Comparison of ENCODE assay signal across 8 mouse cellular contexts in genomic region chr4:117829260-117830123, GRCm38 (mm10). TPM values are rescaled to one million over a fixed set of nuclear protein-coding genes. Genes with fewer than 3 reads are reported as not detected.
DNase-seq lines count a peak whose midpoint lies in the region; ATAC-seq and TF ChIP-seq lines count a peak whose summit lies in the region.

No protein-coding gene starts in this region.

- TF ChIP-seq POLR2A in ES-Bruce4 (IDR thresholded peaks at IDR 0.05; ENCODE audit: insufficient read depth, low read length), result no peak

- no peak overlapping the region for H3K9ac ChIP-seq in ES-Bruce4 (ENCODE audit: low read depth, poor library complexity, severe bottlenecking)
- H3K9ac ChIP-seq in embryonic facial prominence, embryonic 15.5 days, result no peak overlapping the region
- H3K9ac ChIP-seq in heart, embryonic 13.5 days, result peak overlapping the region; percentile 64
- peak overlapping the region; percentile 32 for H3K9ac ChIP-seq in kidney, embryonic 16.5 days (replicated peaks; ENCODE audit: low read length)
- H3K9ac ChIP-seq in lung, embryonic 14.5 days, result no peak overlapping the region

- H3K9me3 ChIP-seq in ES-Bruce4 (replicated peaks; ENCODE audit: control insufficient read depth, insufficient read depth, low read length, poor library complexity, severe bottlenecking), result no peaks in the 10 kb centered on the region
- no peaks in the 10 kb centered on the region for H3K9me3 ChIP-seq in embryonic facial prominence, embryonic 15.5 days (replicated peaks)
- H3K9me3 ChIP-seq in heart, embryonic 13.5 days, result no peaks in the 10 kb centered on the region
- no peaks in the 10 kb centered on the region for H3K9me3 ChIP-seq in kidney, embryonic 16.5 days (ENCODE audit: low read length)
- H3K9me3 ChIP-seq in lung, embryonic 14.5 days (ENCODE audit: low read depth, low read length), result no peaks in the 10 kb centered on the region

- DNase-seq in adrenal gland, postnatal 4 days (ENCODE audit: low spot score in 2 of 2), result peak; percentile 35 to 43
- peak; percentile 82 for DNase-seq in lung, embryonic 14.5 days
- DNase-seq in ovary, adult 18-20 months (ENCODE audit: low spot score), result peak; percentile 47
- peak; percentile 65 for DNase-seq in urinary bladder, postnatal 25 days (ENCODE audit: low spot score)

- no peak overlapping the region for H3K27ac ChIP-seq in ES-Bruce4 (ENCODE audit: insufficient read depth, low read length)
- no peak overlapping the region for H3K27ac ChIP-seq in embryonic facial prominence, embryonic 15.5 days (replicated peaks)
- peak overlapping the region; percentile 65 for H3K27ac ChIP-seq in heart, embryonic 13.5 days (replicated peaks)
- no peak overlapping the region for H3K27ac ChIP-seq in kidney, embryonic 16.5 days (ENCODE audit: low read length)
- H3K27ac ChIP-seq in lung, embryonic 14.5 days (ENCODE audit: low read depth), result peak overlapping the region; percentile 10; the same call in 1 of the 2 replicates

- peak overlapping the region; percentile 22; the same call in 1 of the 2 replicates for H3K4me2 ChIP-seq in embryonic facial prominence, embryonic 15.5 days (replicated peaks)
- H3K4me2 ChIP-seq in heart, embryonic 13.5 days, result peak overlapping the region; percentile 97
- H3K4me2 ChIP-seq in kidney, embryonic 16.5 days (replicated peaks; ENCODE audit: low read depth, low read length), result peak overlapping the region; percentile 28; the same call in 1 of the 2 replicates
- H3K4me2 ChIP-seq in lung, embryonic 14.5 days, result peak overlapping the region; percentile 51

- no peaks in the 10 kb centered on the region for H3K4me1 ChIP-seq in ES-Bruce4 (ENCODE audit: control insufficient read depth, insufficient read depth, low read length)
- H3K4me1 ChIP-seq in embryonic facial prominence, embryonic 15.5 days, result peaks cover 22% of the 10 kb centered on the region
- H3K4me1 ChIP-seq in heart, embryonic 13.5 days, result peaks cover 40% of the 10 kb centered on the region
- peaks cover 19% of the 10 kb centered on the region for H3K4me1 ChIP-seq in kidney, embryonic 16.5 days (ENCODE audit: insufficient read depth, low read length)
- peaks cover 10% of the 10 kb centered on the region for H3K4me1 ChIP-seq in lung, embryonic 14.5 days (ENCODE audit: insufficient read depth)

- no peaks in the 10 kb centered on the region for H3K27me3 ChIP-seq in ES-Bruce4 (ENCODE audit: control insufficient read depth, insufficient read depth, low read length, poor library complexity, severe bottlenecking)
- no peaks in the 10 kb centered on the region for H3K27me3 ChIP-seq in embryonic facial prominence, embryonic 15.5 days
- H3K27me3 ChIP-seq in heart, embryonic 13.5 days (replicated peaks), result peaks cover 3% of the 10 kb centered on the region
- no peaks in the 10 kb centered on the region for H3K27me3 ChIP-seq in kidney, embryonic 16.5 days (ENCODE audit: insufficient read depth, low read length)
- H3K27me3 ChIP-seq in lung, embryonic 14.5 days (ENCODE audit: insufficient read depth, low read length), result no peaks in the 10 kb centered on the region

- TF ChIP-seq CTCF in ES-Bruce4 (IDR thresholded peaks at IDR 0.05; ENCODE audit: low read depth, low read length), result peak; percentile 91
- peak; percentile 87 for TF ChIP-seq CTCF in lung, embryonic 14.5 days (IDR thresholded peaks at IDR 0.05; ENCODE audit: low read depth)

- 7% methylated on average over 12 of the region's 12 CpGs for WGBS in embryonic facial prominence, embryonic 15.5 days
- WGBS in heart, embryonic 13.5 days, result 5% methylated on average over 12 of the region's 12 CpGs
- 10% methylated on average over 12 of the region's 12 CpGs for WGBS in kidney, embryonic 16.5 days
- WGBS in lung, embryonic 14.5 days, result 6% methylated on average over 12 of the region's 12 CpGs

- no peak for TF ChIP-seq EP300 in ES-Bruce4 (IDR thresholded peaks at IDR 0.05; ENCODE audit: insufficient read depth, low read depth, low read length)

- peak; percentile 31; the same call in 1 of the 2 replicates for ATAC-seq in embryonic facial prominence, embryonic 15.5 days (ENCODE audit: insufficient number of reproducible peaks, low FRiP score, low TSS enrichment, low read depth)
- no peak for ATAC-seq in heart, embryonic 13.5 days (ENCODE audit: extremely low read depth, insufficient number of reproducible peaks, low FRiP score, low TSS enrichment)
- peak; percentile 50; the same call in 1 of the 2 replicates for ATAC-seq in kidney, embryonic 16.5 days (ENCODE audit: low FRiP score, low TSS enrichment)
- peak; percentile 57 for ATAC-seq in lung, embryonic 14.5 days (ENCODE audit: insufficient read depth)

- no peak overlapping the region for H3K4me3 ChIP-seq in ES-Bruce4 (ENCODE audit: low read depth, low read length)
- no peak overlapping the region for H3K4me3 ChIP-seq in embryonic facial prominence, embryonic 15.5 days (replicated peaks)
- H3K4me3 ChIP-seq in heart, embryonic 13.5 days, result peak overlapping the region; percentile 29
- no peak overlapping the region for H3K4me3 ChIP-seq in kidney, embryonic 16.5 days (ENCODE audit: low read length)
- H3K4me3 ChIP-seq in lung, embryonic 14.5 days (ENCODE audit: low read depth, low read length), result no peak overlapping the region

- no peaks in the 10 kb centered on the region for H3K36me3 ChIP-seq in ES-Bruce4 (ENCODE audit: control insufficient read depth, insufficient read depth, low read length, poor library complexity, severe bottlenecking)
- no peaks in the 10 kb centered on the region for H3K36me3 ChIP-seq in embryonic facial prominence, embryonic 15.5 days
- H3K36me3 ChIP-seq in heart, embryonic 13.5 days, result no peaks in the 10 kb centered on the region
- no peaks in the 10 kb centered on the region for H3K36me3 ChIP-seq in kidney, embryonic 16.5 days (ENCODE audit: insufficient read depth, low read length)
- H3K36me3 ChIP-seq in lung, embryonic 14.5 days (ENCODE audit: insufficient read depth), result no peaks in the 10 kb centered on the region

RNA-seq across cellular contexts. Expression of gene Slc6a9, which starts 4.8 kb away (rescaled TPM):
- polyA plus RNA-seq in ES-Bruce4 (2011; ENCODE audit: insufficient read depth, insufficient read length, low read depth, missing spikeins), result 2.1 and 3.5 TPM in 2 replicates
- 10 to 100 TPM; 17.3 to 19.9 TPM for total RNA-seq in adrenal gland, postnatal 4 days (2021)
- 9.4 and 13.2 TPM in 2 replicates for polyA plus RNA-seq in embryonic facial prominence, embryonic 15.5 days (2015; fragmentation: Nextera tagmentation; extraction: Ambion mirVana)
- 8.4 and 10.6 TPM in 2 replicates for polyA plus RNA-seq in heart, embryonic 13.5 days (2015; fragmentation: Nextera tagmentation; extraction: Ambion mirVana)
- polyA plus RNA-seq in kidney, embryonic 16.5 days (2015; fragmentation: Nextera tagmentation; extraction: Ambion mirVana), result 12.3 and 13.4 TPM in 2 replicates
- polyA plus RNA-seq in lung, embryonic 14.5 days (2014; fragmentation: Nextera tagmentation; extraction: Ambion mirVana), result 7.2 and 9.7 TPM in 2 replicates

RNA-seq across cellular contexts. Expression of gene Ccdc24, which starts 42.9 kb away (rescaled TPM):
- polyA plus RNA-seq in ES-Bruce4 (2011; ENCODE audit: insufficient read depth, insufficient read length, low read depth, missing spikeins), result 1.7 and 3.8 TPM in 2 replicates
- 1 to 10 TPM in 1 of 2 experiments, under 1 TPM in 1; 0.96 to 1.4 TPM for total RNA-seq in adrenal gland, postnatal 4 days (2021)
- polyA plus RNA-seq in embryonic facial prominence, embryonic 15.5 days (2015; fragmentation: Nextera tagmentation; extraction: Ambion mirVana), result 1.5 and 3.6 TPM in 2 replicates
- 0.74 and 1.1 TPM in 2 replicates for polyA plus RNA-seq in heart, embryonic 13.5 days (2015; fragmentation: Nextera tagmentation; extraction: Ambion mirVana)
- polyA plus RNA-seq in kidney, embryonic 16.5 days (2015; fragmentation: Nextera tagmentation; extraction: Ambion mirVana), result 1.2 and 2.4 TPM in 2 replicates
- 1.0 and 1.3 TPM in 2 replicates for polyA plus RNA-seq in lung, embryonic 14.5 days (2014; fragmentation: Nextera tagmentation; extraction: Ambion mirVana)

RNA-seq across cellular contexts. Expression of gene B4galt2, which starts 53.8 kb away (rescaled TPM):
- 15.3 and 18.2 TPM in 2 replicates for polyA plus RNA-seq in ES-Bruce4 (2011; ENCODE audit: insufficient read depth, insufficient read length, low read depth, missing spikeins)
- total RNA-seq in adrenal gland, postnatal 4 days (2021), result 10 to 100 TPM; 32.6 to 34.6 TPM
- polyA plus RNA-seq in embryonic facial prominence, embryonic 15.5 days (2015; fragmentation: Nextera tagmentation; extraction: Ambion mirVana), result 31.1 and 32.0 TPM in 2 replicates
- polyA plus RNA-seq in heart, embryonic 13.5 days (2015; fragmentation: Nextera tagmentation; extraction: Ambion mirVana), result 13.5 and 13.9 TPM in 2 replicates
- polyA plus RNA-seq in kidney, embryonic 16.5 days (2015; fragmentation: Nextera tagmentation; extraction: Ambion mirVana), result 18.0 TPM in 2 replicates
- polyA plus RNA-seq in lung, embryonic 14.5 days (2014; fragmentation: Nextera tagmentation; extraction: Ambion mirVana), result 27.6 and 31.8 TPM in 2 replicates

RNA-seq across cellular contexts. Expression of gene Atp6v0b, which starts 57.6 kb away (rescaled TPM):
- polyA plus RNA-seq in ES-Bruce4 (2011; ENCODE audit: insufficient read depth, insufficient read length, low read depth, missing spikeins), result 102 and 115 TPM in 2 replicates
- total RNA-seq in adrenal gland, postnatal 4 days (2021), result 100 to 1,000 TPM; 139 to 148 TPM
- polyA plus RNA-seq in embryonic facial prominence, embryonic 15.5 days (2015; fragmentation: Nextera tagmentation; extraction: Ambion mirVana), result 252 and 271 TPM in 2 replicates
- polyA plus RNA-seq in heart, embryonic 13.5 days (2015; fragmentation: Nextera tagmentation; extraction: Ambion mirVana), result 188 and 220 TPM in 2 replicates
- polyA plus RNA-seq in kidney, embryonic 16.5 days (2015; fragmentation: Nextera tagmentation; extraction: Ambion mirVana), result 270 and 305 TPM in 2 replicates
- 139 and 150 TPM in 2 replicates for polyA plus RNA-seq in lung, embryonic 14.5 days (2014; fragmentation: Nextera tagmentation; extraction: Ambion mirVana)

Comparison
In these comparisons a context has a peak if more than half of its experiments do, and no peak if none do; other contexts are left out.
1. H3K27ac ChIP-seq: peak in heart, embryonic 13.5 days (single experiment) and lung, embryonic 14.5 days (single experiment); none in ES-Bruce4 (single experiment), embryonic facial prominence, embryonic 15.5 days (single experiment) and kidney, embryonic 16.5 days (single experiment).
2. H3K9ac ChIP-seq: peak in heart, embryonic 13.5 days (single experiment) and kidney, embryonic 16.5 days (single experiment); none in ES-Bruce4 (single experiment), embryonic facial prominence, embryonic 15.5 days (single experiment) and lung, embryonic 14.5 days (single experiment).
3. H3K4me2 ChIP-seq: peak in every context shown above with its lines; median percentile 97 in heart, embryonic 13.5 days; 51 in lung, embryonic 14.5 days; 28 in kidney, embryonic 16.5 days; 22 in embryonic facial prominence, embryonic 15.5 days.
4. Peak in every context shown above with its lines, with median percentiles within 50 percentile points of each other: DNase-seq.